Mouse (Mus musculus) megakaryocyte progenitor cell, adult 5-6 weeks (primary cell): ENCODE measurements around the gene Clybl. TPM values are rescaled to one million over a fixed set of nuclear protein-coding genes. Genes with fewer than 3 reads are reported as not detected.

Source experiments
- ATAC-seq: replicated peaks from 2 replicates; pipeline ENCODE4 v1.8.0; 2016; ENCODE audit warnings: mild to moderate bottlenecking, moderate TSS enrichment, inconsistent platforms; ENCODE audit not compliant: poor library complexity
- total RNA-seq, 2 experiments: library from RNA; stranded (forward) in 1 of 2; stranded (reverse) in 1 of 2; fragments of 157-497, 149-512 nt in 1 of 2; fragments of 200-1000 nt in 1 of 2; gene quantifications; 2 replicates each; pipeline versions ENCODE4 v1.2.3 to v1.2.4; 2015 to 2017

Clybl gene
- total RNA-seq, 2 experiments from 2014 or later, result 8.5 to 31.5 TPM

- ATAC-seq, result no peak
Measured at GRCm38 (mm10) chr14:122297386-122298109, 116.0 kb downstream of the Clybl start.

- no peak for ATAC-seq
Measured at GRCm38 (mm10) chr14:122300261-122300660, 118.8 kb downstream of the Clybl start.

- peak; percentile 31; the same call in 1 of the 2 replicates for ATAC-seq
Measured at GRCm38 (mm10) chr14:122303821-122304220, 122.3 kb downstream of the Clybl start.

GRCm38 (mm10) chr14:122305132-122305531, 123.6 kb downstream of the Clybl start:
- ATAC-seq, result no peak

GRCm38 (mm10) chr14:122312415-122312814, 130.9 kb downstream of the Clybl start:
- ATAC-seq, result no peak

- peak; percentile 42; the same call in 1 of the 2 replicates for ATAC-seq
Measured at GRCm38 (mm10) chr14:122313328-122313727, 131.8 kb downstream of the Clybl start.

- ATAC-seq, result no peak
Measured at GRCm38 (mm10) chr14:122315743-122316142, 134.2 kb downstream of the Clybl start.

GRCm38 (mm10) chr14:122322136-122322535, 140.6 kb downstream of the Clybl start:
- no peak for ATAC-seq

GRCm38 (mm10) chr14:122323838-122324458, 142.4 kb downstream of the Clybl start:
- no peak for ATAC-seq

- no peak for ATAC-seq
Measured at GRCm38 (mm10) chr14:122330136-122330535, 148.6 kb downstream of the Clybl start.

GRCm38 (mm10) chr14:122330716-122331115, 149.2 kb downstream of the Clybl start:
- ATAC-seq, result no peak

GRCm38 (mm10) chr14:122331635-122332460, 150.3 kb downstream of the Clybl start:
- no peak for ATAC-seq

- 0 out of 2 replicates have a peak, but pooled peaks have one; percentile 9 for ATAC-seq
Measured at GRCm38 (mm10) chr14:122336957-122337356, 155.5 kb downstream of the Clybl start.

- ATAC-seq, result no peak
Measured at GRCm38 (mm10) chr14:122338784-122339183, 157.3 kb downstream of the Clybl start.

- no peak for ATAC-seq
Measured at GRCm38 (mm10) chr14:122340141-122340540, 158.6 kb downstream of the Clybl start.

- no peak for ATAC-seq
Measured at GRCm38 (mm10) chr14:122341591-122342360, 160.3 kb downstream of the Clybl start.

GRCm38 (mm10) chr14:122344272-122345224, 163.0 kb downstream of the Clybl start:
- ATAC-seq, result no peak

GRCm38 (mm10) chr14:122348069-122348468, 166.6 kb downstream of the Clybl start:
- ATAC-seq, result no peak

- ATAC-seq, result no peak
Measured at GRCm38 (mm10) chr14:122349326-122349725, 167.8 kb downstream of the Clybl start.

GRCm38 (mm10) chr14:122349761-122350160, 168.3 kb downstream of the Clybl start:
- no peak for ATAC-seq
